Mouse (Mus musculus): ENCODE data around the gene Esyt2.

GRCm38 (mm10) chr12:116348755-116349286, 67.8 kb downstream of the Esyt2 start:
- TF ChIP-seq POLR2A (IDR thresholded peaks at IDR 0.05; ENCODE audit: borderline replicate concordance, control insufficient read depth, low read depth, low read length) (no peak), CTCF (IDR thresholded peaks at IDR 0.05; ENCODE audit: control insufficient read depth, insufficient read depth, low read length) (no peak)

All from bone marrow, adult 2 months (tissue).